Mouse (Mus musculus) lung, embryonic 16.5 days (tissue): ENCODE measurements at regions not wholly inside any gene's neighbourhood (a gene's known extent, or its start where the extent isn't known, plus 50 kb on each side); places are given as distances from the start of the nearest gene placed in this dataset.
A peak's percentile ranks its signal among the peaks of the same experiment; 100 is the strongest.

ENCODE experiments used
- ATAC-seq: fragments of 200-750 bp; cut with Nextera tagmentation; 2 replicates; pipeline ENCODE4 v1.8.0; 2017; ENCODE audit warnings: low read depth, mild to moderate bottlenecking, moderate library complexity
- H3K27ac ChIP-seq: fragments of 300-500 bp; sonication (generic); 2 replicates; pipeline ENCODE4 v1.5.1; 2014; ENCODE audit warnings: mild to moderate bottlenecking, control low read depth, low read length
- H3K27me3 ChIP-seq: fragments of 300-500 bp; sonication (generic); 2 replicates; pipeline ENCODE4 v1.6.1; 2014; ENCODE audit warnings: low read depth, low read length, mixed read lengths; ENCODE audit not compliant: control insufficient read depth, insufficient read depth
- H3K36me3 ChIP-seq: fragments of 300-500 bp; sonication (generic); 2 replicates; pipeline ENCODE4 v1.6.1; 2014; ENCODE audit warnings: low read length; ENCODE audit not compliant: control insufficient read depth, insufficient read depth
- H3K4me1 ChIP-seq: fragments of 300-500 bp; sonication (generic); replicated peaks from 2 replicates; pipeline ENCODE4 v1.6.1; 2014; ENCODE audit warnings: low read length, mixed read lengths; ENCODE audit not compliant: control insufficient read depth, insufficient read depth
- H3K4me2 ChIP-seq: fragments of 300-500 bp; sonication (generic); 2 replicates; pipeline ENCODE4 v1.6.1; 2014; ENCODE audit warnings: low read depth, low read length, control low read depth
- H3K4me3 ChIP-seq: fragments of 300-500 bp; sonication (generic); 2 replicates; pipeline ENCODE4 v1.5.1; 2014; ENCODE audit warnings: mild to moderate bottlenecking, low read length, control low read depth
- H3K9ac ChIP-seq: fragments of 300-500 bp; sonication (generic); 2 replicates; pipeline ENCODE4 v1.6.1; 2014; ENCODE audit warnings: low read length, control low read depth
- H3K9me3 ChIP-seq: fragments of 300-500 bp; sonication (generic); 2 replicates; pipeline ENCODE4 v1.6.1; 2016; ENCODE audit warnings: low read length; ENCODE audit not compliant: control insufficient read depth
- WGBS: fragments of 180-500 bp; shearing (Covaris S2); extraction: QIAGEN DNeasy Blood & Tissue Kit; methylation state at CpG from one replicate; pipeline ENCODE4 v1.1.7; 2014; 5-methylcytosine and 5-hydroxymethylcytosine counted together

- no peak for ATAC-seq
- 76% methylated on average over 7 of the region's 7 CpGs for WGBS
- H3K4me3 ChIP-seq: no peak overlapping the region
- 0 out of 2 replicates have a peak, but pooled peaks cover 2% of the 10 kb centered on the region for H3K4me1 ChIP-seq
- no peaks in the 10 kb centered on the region for H3K27me3 ChIP-seq
- H3K4me2 ChIP-seq: no peak overlapping the region
- H3K27ac ChIP-seq: no peak overlapping the region
- no peaks in the 10 kb centered on the region for H3K36me3 ChIP-seq
- H3K9ac ChIP-seq: no peak overlapping the region
- H3K9me3 ChIP-seq: no peaks in the 10 kb centered on the region
Observed at GRCm38 (mm10) chr4:95215187-95215586, 163.2 kb upstream of the Jun start.

- H3K9ac ChIP-seq: no peak overlapping the region
- WGBS: 55% methylated on average over 1 of the region's 1 CpGs
Observed at GRCm38 (mm10) chr4:95230461-95230860, 178.4 kb upstream of the Jun start.

GRCm38 (mm10) chr4:95233034-95233433 lies 181.0 kb upstream of the Jun start:
- Histone ChIP-seq H3K4me3 (no peak overlapping the region), H3K27me3 (no peaks in the 10 kb centered on the region), H3K36me3 (no peaks in the 10 kb centered on the region), H3K4me1 (no peaks in the 10 kb centered on the region), H3K9ac (no peak overlapping the region), H3K9me3 (no peaks in the 10 kb centered on the region), H3K4me2 (no peak overlapping the region), H3K27ac (no peak overlapping the region)
- no peak for ATAC-seq

More at GRCm38 (mm10) chr4:95230461-95230860, 178.4 kb upstream of the Jun start:
- Histone ChIP-seq H3K9me3 (no peaks in the 10 kb centered on the region), H3K27ac (no peak overlapping the region), H3K4me1 (no peaks in the 10 kb centered on the region), H3K36me3 (no peaks in the 10 kb centered on the region), H3K4me3 (no peak overlapping the region), H3K4me2 (no peak overlapping the region), H3K27me3 (no peaks in the 10 kb centered on the region)
- no peak for ATAC-seq

- H3K9me3 ChIP-seq: no peaks in the 10 kb centered on the region
- WGBS: 77% methylated on average over 2 of the region's 2 CpGs
- no peak overlapping the region for H3K4me2 ChIP-seq
- no peaks in the 10 kb centered on the region for H3K4me1 ChIP-seq
- no peaks in the 10 kb centered on the region for H3K36me3 ChIP-seq
- ATAC-seq: no peak
- no peaks in the 10 kb centered on the region for H3K27me3 ChIP-seq
- H3K4me3 ChIP-seq: no peak overlapping the region
- H3K9ac ChIP-seq: no peak overlapping the region
- no peak overlapping the region for H3K27ac ChIP-seq
Observed at GRCm38 (mm10) chr4:95234030-95234555, 182.1 kb upstream of the Jun start.

- 13% methylated on average over 1 of the region's 1 CpGs for WGBS
- Histone ChIP-seq H3K36me3 (no peaks in the 10 kb centered on the region), H3K27ac (no peak overlapping the region), H3K4me3 (no peak overlapping the region), H3K4me1 (peaks cover 7% of the 10 kb centered on the region; the same call in 1 of the 2 replicates), H3K9me3 (no peaks in the 10 kb centered on the region), H3K9ac (no peak overlapping the region), H3K4me2 (no peak overlapping the region), H3K27me3 (no peaks in the 10 kb centered on the region)
- no peak for ATAC-seq
Observed at GRCm38 (mm10) chr4:95247977-95248376, 196.0 kb upstream of the Jun start.

DNA sequence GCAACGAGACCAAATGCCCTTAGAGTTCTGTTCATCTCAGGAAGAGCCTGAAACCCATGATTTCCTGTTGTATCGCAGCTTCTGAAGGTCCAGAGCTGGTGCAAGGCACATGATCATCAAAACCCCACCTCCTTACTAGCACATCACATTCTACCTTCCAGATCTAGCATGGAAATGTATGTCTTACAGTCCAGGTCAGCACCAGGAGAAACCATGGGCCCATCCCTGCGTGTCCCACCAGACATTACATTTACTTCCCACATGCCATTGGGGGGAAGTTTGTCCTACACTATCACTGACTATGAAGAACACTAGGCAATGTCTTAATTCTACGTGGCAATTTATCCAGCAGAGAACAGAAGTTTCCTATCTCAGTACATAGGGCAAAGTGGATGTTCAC lies 197.0 kb upstream of the Jun start:
- Histone ChIP-seq H3K27me3 (no peaks in the 10 kb centered on the region), H3K9ac (no peak overlapping the region), H3K36me3 (no peaks in the 10 kb centered on the region), H3K9me3 (no peaks in the 10 kb centered on the region), H3K4me1 (peaks cover 7% of the 10 kb centered on the region; the same call in 1 of the 2 replicates), H3K27ac (no peak overlapping the region), H3K4me2 (no peak overlapping the region), H3K4me3 (no peak overlapping the region)
- no peak for ATAC-seq
- 82% methylated on average over 4 of the region's 4 CpGs for WGBS

- 50% methylated on average over 1 of the region's 1 CpGs for WGBS
- ATAC-seq: no peak
- no peak overlapping the region for H3K4me2 ChIP-seq
- no peak overlapping the region for H3K4me3 ChIP-seq
- H3K9me3 ChIP-seq: no peaks in the 10 kb centered on the region
- no peaks in the 10 kb centered on the region for H3K27me3 ChIP-seq
- H3K36me3 ChIP-seq: no peaks in the 10 kb centered on the region
- no peak overlapping the region for H3K9ac ChIP-seq
- no peak overlapping the region for H3K27ac ChIP-seq
- H3K4me1 ChIP-seq: peaks cover 7% of the 10 kb centered on the region; the same call in 1 of the 2 replicates
Observed at GRCm38 (mm10) chr4:95250083-95250482, 198.1 kb upstream of the Jun start.

DNA sequence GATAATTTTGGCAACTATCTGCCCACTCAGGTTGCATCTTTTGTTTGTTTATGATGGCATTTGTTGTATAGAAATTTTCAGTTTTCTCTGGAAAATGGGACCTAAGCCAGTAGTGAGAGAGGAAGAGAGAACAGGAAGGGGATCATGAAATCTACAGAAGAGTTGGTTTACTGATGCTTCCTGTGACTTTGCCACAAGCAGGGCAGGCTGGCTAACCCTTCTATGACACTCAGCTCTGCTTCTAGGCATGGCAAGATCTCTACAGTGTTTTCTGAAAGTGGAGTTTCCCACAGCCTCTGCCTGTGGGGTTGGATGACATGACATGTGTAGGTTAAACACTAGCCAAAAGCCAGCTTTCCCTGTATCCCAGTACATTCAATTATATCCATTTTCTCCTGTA lies 217.7 kb upstream of the Jun start:
- no peaks in the 10 kb centered on the region for H3K27me3 ChIP-seq
- H3K36me3 ChIP-seq: no peaks in the 10 kb centered on the region
- H3K27ac ChIP-seq: no peak overlapping the region
- H3K4me2 ChIP-seq: no peak overlapping the region
- H3K4me1 ChIP-seq: no peaks in the 10 kb centered on the region
- no peak overlapping the region for H3K9ac ChIP-seq
- H3K9me3 ChIP-seq: no peaks in the 10 kb centered on the region
- no peak overlapping the region for H3K4me3 ChIP-seq
- no peak for ATAC-seq

DNA sequence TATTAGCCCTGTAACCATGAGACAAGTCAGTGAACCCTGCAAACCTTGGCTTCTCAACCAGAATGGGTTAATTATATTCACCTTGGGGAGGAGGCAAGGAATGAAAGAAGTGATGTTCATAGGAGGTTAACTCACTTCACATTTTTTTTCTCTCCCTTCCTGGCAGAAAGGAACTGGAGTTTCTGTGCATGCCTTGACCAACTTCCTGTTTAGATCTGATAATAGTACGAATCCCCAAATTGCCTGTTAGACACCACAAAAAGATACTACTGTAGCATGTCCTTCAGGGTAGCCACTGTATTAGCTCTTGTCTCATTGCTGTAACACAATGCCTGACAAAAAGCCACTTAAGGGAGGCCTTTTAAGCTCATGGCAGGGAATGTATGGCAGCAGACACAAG lies 218.4 kb upstream of the Jun start:
- Histone ChIP-seq H3K4me1 (no peaks in the 10 kb centered on the region), H3K27ac (no peak overlapping the region), H3K36me3 (no peaks in the 10 kb centered on the region), H3K9ac (no peak overlapping the region), H3K27me3 (no peaks in the 10 kb centered on the region), H3K4me2 (no peak overlapping the region), H3K9me3 (no peaks in the 10 kb centered on the region), H3K4me3 (no peak overlapping the region)
- WGBS: 32% methylated on average over 1 of the region's 1 CpGs
- no peak for ATAC-seq

GRCm38 (mm10) chr4:95276231-95276630 lies 224.2 kb upstream of the Jun start:
- peak; percentile 49; the same call in 1 of the 2 replicates for ATAC-seq
- WGBS: 56% methylated on average over 3 of the region's 3 CpGs
- H3K27ac ChIP-seq: no peak overlapping the region
- no peak overlapping the region for H3K4me2 ChIP-seq
- H3K4me3 ChIP-seq: no peak overlapping the region
- no peaks in the 10 kb centered on the region for H3K9me3 ChIP-seq
- peaks cover 17% of the 10 kb centered on the region for H3K4me1 ChIP-seq
- H3K36me3 ChIP-seq: no peaks in the 10 kb centered on the region
- no peaks in the 10 kb centered on the region for H3K27me3 ChIP-seq
- H3K9ac ChIP-seq: no peak overlapping the region
